Mouse (Mus musculus): ENCODE results near the gene Mbl2.

DNA sequence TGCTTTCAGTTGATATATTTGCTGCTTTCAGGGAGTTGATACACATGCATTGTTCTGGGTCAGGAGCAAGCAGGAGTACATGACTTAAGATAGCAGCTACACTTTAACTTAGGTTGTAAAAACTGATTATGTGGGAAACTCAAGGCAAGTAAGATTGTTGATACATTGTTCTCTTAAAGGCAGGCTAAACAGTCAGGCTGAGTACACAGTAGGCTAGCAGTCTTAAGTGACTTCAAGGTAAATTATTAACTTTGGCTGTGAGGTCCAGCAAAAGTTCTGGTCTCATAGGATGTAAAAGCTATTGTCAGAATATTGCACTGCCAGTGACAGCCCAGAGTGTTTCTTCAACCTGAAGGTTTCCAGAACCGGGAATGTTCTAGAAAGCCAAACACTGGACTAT lies 25.8 kb upstream of the Mbl2 start:
- TF ChIP-seq CTCF (IDR thresholded peaks at IDR 0.05; ENCODE audit: borderline replicate concordance, control insufficient read depth, extremely low read depth, insufficient read depth, low read length, poor library complexity) (no peak), POLR2A (IDR thresholded peaks at IDR 0.05; ENCODE audit: control insufficient read depth, extremely low read depth, insufficient read depth, low read length, poor library complexity) (no peak)
